Mouse (Mus musculus) C3H10T1/2 (cell line): ENCODE measurements around the gene Slc44a2. TPM values are rescaled to one million over a fixed set of nuclear protein-coding genes. Genes with fewer than 3 reads are reported as not detected.

Experiments used
- polyA plus RNA-seq, 2 experiments: library from polyadenylated mRNA; unstranded; fragments of >200 nt; fragmentation: generic; extraction: Trizol; gene quantifications; one replicate each; pipeline ENCODE4 v1.2.1; 2012; ENCODE audit warnings: missing spikeins in 2 of 2

Gene Slc44a2
- polyA plus RNA-seq = 10 to 100 TPM; 11.5 to 67.6 TPM

DNA sequence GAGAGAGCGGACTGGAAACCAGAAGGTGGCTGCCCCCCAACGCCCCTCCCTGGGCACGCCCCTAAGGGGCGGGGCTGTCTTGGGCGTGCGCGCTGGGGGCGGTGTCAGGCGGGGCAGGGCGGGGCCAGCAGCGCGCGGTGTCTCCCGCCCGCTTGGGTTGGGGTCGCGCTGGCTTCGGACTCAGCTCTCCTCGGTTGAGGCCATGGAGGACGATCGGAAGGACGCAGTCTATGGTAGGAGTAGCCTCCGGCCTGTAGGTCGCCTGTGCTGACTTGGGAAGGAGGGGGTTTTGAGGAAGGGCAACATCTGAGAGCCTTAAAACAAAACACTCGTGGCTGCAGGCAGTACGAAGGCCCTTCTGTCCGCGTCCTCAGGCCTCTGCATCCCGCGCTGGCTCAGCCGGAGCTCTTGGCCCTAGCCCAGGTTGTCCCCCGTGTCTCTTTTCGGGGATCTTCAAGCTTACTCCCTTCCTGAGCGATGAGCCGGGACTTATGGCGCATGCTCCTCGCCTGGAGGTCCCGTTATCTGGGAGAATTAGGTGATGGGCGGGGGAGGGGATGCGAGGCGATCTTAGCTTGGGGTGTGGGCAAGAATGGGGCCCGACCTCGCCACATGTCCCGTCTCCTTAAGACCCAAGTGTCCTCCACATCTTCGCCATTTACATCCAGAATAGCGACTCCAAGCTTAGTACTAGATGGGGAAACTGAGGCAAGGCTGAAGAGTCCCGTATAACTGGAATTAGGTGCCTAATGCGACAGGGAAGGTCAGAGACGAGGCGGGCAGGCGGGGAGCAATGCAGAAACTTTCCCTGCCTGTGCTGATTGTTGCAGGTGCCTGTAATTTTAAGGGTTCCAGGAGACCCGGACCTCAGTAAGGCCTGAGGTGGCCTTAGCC is at the start of gene Slc44a2:
TSS of gene Slc44a2 (plus strand) at position 80 of the 894 bp plus-strand sequence.

DNA sequence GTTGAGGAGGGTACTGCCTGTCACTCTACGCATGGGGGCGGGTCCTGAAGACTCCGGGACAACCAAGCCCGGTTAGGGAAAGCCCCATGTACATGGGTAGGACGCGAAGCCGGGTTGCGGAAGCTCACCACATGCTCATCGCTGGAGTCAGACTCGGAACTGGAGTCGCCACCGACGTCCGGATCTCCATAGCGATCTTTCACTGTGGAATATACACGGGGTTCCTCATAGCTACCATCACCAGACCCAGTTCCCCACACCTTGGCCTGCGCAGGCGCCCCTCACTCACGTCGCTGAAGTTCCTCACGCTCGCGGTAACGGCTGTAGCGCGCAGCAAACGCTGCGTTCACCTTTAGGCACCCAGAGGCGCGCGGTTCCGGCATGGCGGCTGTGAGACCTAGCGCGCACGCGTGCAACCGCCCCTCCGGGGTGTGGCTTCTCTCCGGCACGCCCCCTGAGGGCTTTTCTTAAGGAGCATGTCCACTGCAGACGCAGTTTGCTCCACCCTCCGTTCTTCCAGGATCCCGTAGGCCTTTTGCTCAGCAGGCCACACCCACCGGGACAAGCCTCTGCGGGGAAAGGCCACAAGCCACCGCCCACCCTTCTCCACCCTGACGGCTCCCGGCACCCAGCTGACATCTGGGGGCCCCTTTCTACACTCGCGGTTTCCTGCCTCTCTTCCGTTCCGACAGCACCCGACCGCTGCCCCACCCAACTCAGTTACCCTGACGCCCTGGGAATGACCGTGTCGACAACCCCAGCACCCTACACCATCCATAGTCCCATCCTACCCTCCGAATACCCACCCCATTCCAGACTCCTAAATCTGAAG is 32.7 kb upstream of the Slc44a2 start, which contains the start of gene Kri1:
TSS of gene Kri1 (minus strand) at position 399 of the 832 bp plus-strand sequence.

DNA sequence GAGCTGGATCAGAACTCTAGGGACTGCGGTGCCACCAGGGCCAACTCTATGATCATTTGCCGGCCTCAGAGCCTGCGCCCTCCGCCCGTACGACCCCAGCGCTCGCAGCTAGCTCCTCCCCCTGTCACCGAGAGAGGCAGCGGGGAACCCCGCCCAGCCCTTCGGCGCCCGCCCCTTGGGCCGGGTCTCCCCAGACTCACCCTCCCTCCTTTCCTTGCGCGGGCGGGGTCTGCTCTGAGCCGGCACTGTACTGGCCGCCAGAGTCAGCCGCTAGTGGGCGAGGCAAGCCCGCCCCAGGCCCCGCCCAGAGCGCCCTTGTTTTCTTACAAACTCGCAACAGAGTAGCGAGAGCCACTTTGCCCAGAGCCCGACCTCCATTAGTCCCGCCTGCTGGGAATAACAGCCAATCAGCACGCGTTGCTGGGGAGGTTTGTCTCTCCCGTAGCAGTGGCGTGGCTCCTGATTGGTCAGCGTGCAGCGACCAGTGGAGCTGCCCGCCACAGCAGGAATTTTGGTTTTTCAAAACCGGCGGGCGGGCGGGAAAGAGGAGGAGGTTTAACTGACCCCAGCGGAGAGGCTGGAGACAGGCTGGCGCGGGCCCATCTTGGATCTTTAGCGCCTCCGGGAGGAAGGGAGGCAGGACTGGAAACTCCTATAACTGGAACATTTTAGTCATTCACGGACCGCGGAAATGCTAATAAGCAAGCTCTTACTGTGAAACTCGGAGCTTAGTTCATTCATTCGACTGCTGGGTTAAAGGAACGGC is 29.3 kb upstream of the Slc44a2 start, which contains the start of gene Cdkn2d:
TSS of gene Cdkn2d (minus strand) at position 386 of the 766 bp plus-strand sequence.

DNA sequence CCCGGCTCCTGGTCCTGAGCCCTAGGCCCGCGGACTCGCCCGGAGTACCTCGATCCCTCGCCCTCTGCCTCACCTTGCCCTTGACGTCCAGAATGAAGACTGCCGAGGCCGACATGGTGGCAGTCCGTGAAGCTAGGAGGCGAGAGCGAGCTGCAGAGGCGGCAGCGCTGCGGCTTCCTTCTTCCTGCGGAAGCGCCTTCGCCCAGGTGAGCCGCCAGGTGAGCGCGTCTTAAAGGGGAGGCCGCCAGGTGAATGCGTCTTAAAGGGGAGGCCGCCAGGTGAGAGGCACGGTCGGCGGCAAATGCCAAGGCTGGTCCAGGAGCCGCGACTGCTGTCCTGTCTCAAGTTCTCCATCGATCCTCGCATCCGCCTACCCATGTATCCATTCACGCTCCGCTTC is 8.4 kb upstream of the Slc44a2 start, which contains the start of gene Ap1m2:
TSS of gene Ap1m2 (minus strand) at position 204 of the 400 bp plus-strand sequence.

DNA sequence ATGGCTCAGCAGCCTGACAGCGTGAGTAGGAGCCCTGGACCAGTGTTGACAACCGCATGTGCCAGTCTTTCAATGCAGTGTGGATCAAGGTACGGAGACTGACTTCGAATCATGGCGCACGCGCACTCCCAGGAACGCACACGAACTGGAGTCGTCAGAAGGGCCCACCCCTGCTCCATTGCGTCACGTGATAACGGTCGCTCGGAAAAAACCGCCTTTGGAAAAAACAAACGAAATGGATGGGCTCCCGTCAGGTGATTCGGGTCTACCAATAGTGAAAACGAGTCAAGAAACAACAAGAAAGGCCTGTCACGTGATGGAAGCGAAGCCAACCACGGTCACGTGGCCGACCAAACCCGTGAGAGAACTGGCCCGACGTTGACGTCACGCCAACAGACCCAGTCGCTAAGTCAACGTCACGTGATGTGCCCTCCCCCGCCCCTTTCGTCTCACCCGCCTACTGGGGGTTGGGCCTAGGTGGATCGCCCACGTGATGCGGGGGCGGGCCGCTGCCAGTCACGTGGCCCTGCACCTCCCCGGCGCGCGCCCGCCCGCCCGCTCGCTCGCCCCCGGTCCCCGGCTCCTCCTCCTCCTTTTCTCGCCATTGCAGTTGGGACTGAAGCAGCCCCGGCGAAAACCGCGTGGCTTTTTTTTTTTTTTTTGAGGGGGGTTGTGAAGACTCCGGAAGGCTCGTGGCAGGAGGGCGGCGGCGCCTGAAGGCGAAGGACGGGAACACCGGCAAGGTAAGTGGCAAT is 47.0 kb downstream of the Slc44a2 start, which contains the start of gene Ilf3:
TSS of gene Ilf3 (plus strand) at position 515 of the 755 bp plus-strand sequence.

Other genes with a start within 250 kb of the Slc44a2 start
- under 1 TPM; 0.52 to 0.88 TPM for gene Gm49373, start 247.6 kb upstream of the Slc44a2 start, polyA plus RNA-seq
- gene Fdx1l, start 247.1 kb upstream of the Slc44a2 start, polyA plus RNA-seq = 10 to 100 TPM; 58.9 to 94.5 TPM
- gene Gm38431, start 228.7 kb upstream of the Slc44a2 start, polyA plus RNA-seq = 1 to 10 TPM in 1 of 2 experiments, under 1 TPM in 1; 0.99 to 1.5 TPM
- gene Raver1, start 228.7 kb upstream of the Slc44a2 start, polyA plus RNA-seq = 10 to 100 TPM; 46.3 to 49.8 TPM
- 10 to 100 TPM in 1 of 2 experiments, 1 to 10 TPM in 1; 5.3 to 10.9 TPM for gene Tyk2, start 189.5 kb upstream of the Slc44a2 start, polyA plus RNA-seq
- 100 to 1,000 TPM; 230 to 298 TPM for gene Cdc37, start 170.7 kb upstream of the Slc44a2 start, polyA plus RNA-seq
- 10 to 100 TPM in 1 of 2 experiments, 1 to 10 TPM in 1; 4.1 to 10.6 TPM for gene Pde4a, start 155.0 kb upstream of the Slc44a2 start, polyA plus RNA-seq
- 10 to 100 TPM; 29.4 to 56.7 TPM for gene Keap1, start 81.3 kb upstream of the Slc44a2 start, polyA plus RNA-seq
- under 1 TPM in 1 of 2 experiments, not detected in 1; 0.07 TPM for gene S1pr5, start 72.3 kb upstream of the Slc44a2 start, polyA plus RNA-seq
- 10 to 100 TPM; 18.7 to 19.6 TPM for gene Atg4d, start 55.4 kb upstream of the Slc44a2 start, polyA plus RNA-seq
- 10 to 100 TPM; 14.1 to 22.0 TPM for gene Kri1, start 32.7 kb upstream of the Slc44a2 start, polyA plus RNA-seq
- gene Cdkn2d, start 29.3 kb upstream of the Slc44a2 start, polyA plus RNA-seq = 10 to 100 TPM; 21.1 to 59.7 TPM
- gene Ap1m2, start 8.4 kb upstream of the Slc44a2 start, polyA plus RNA-seq = under 1 TPM in 1 of 2 experiments, not detected in 1; 0.06 TPM
- 10 to 100 TPM; 12.3 to 78.0 TPM for gene Ilf3, start 47.2 kb downstream of the Slc44a2 start, polyA plus RNA-seq
- 10 to 100 TPM; 25.1 to 35.0 TPM for gene Qtrt1, start 91.1 kb downstream of the Slc44a2 start, polyA plus RNA-seq
- 10 to 100 TPM; 31.7 to 76.8 TPM for gene Dnm2, start 104.2 kb downstream of the Slc44a2 start, polyA plus RNA-seq
- gene Tmed1, start 189.6 kb downstream of the Slc44a2 start, polyA plus RNA-seq = 100 to 1,000 TPM in 1 of 2 experiments, 10 to 100 TPM in 1; 72.9 to 105 TPM
- gene AB124611, start 205.5 kb downstream of the Slc44a2 start, polyA plus RNA-seq = 1 to 10 TPM in 1 of 2 experiments, under 1 TPM in 1; 0.15 to 1.4 TPM
- 10 to 100 TPM; 28.3 to 50.1 TPM for gene Carm1, start 226.2 kb downstream of the Slc44a2 start, polyA plus RNA-seq